Mouse (Mus musculus) stomach, postnatal 0 days (tissue): ENCODE measurements at regions not wholly inside any gene's neighbourhood (a gene's known extent, or its start where the extent isn't known, plus 50 kb on each side); places are given as distances from the start of the nearest gene placed in this dataset.

Experiments
- CTCF ChIP-seq: IDR thresholded peaks from 2 replicates; pipeline ENCODE4 v1.5.1; 2016; ENCODE audit warnings: antibody characterized with exemption, low read depth, mild to moderate bottlenecking, moderate library complexity
- EP300 ChIP-seq: optimal IDR thresholded peaks from 2 replicates; pipeline ENCODE3; 2016; ENCODE audit warnings: antibody characterized with exemption

DNA sequence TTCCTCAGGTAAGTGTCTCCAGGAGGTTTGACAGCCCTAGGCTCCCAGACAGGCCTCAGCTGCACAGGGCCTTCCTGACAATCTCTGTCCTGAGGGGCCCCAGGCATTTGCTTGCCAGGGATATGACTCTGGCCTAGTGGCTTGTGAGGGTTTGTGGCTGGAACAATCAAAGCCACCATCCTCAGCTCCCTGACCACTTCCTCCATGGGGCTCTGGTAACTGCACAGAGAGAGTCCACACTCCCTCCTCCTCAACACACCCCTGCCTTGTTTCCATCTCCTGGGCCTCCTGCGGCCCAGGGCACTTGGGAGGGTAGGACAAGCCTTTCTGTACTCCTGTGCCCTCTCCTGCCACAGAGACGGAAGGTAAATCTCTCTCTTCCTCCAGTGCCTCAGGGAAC is 144.6 kb downstream of the Zfp36l2 start:
- TF ChIP-seq CTCF: no peak
- no peak for TF ChIP-seq EP300
